Mouse (Mus musculus): Measurements from ENCODE around the gene Bcr.

The Bcr gene

DNA sequence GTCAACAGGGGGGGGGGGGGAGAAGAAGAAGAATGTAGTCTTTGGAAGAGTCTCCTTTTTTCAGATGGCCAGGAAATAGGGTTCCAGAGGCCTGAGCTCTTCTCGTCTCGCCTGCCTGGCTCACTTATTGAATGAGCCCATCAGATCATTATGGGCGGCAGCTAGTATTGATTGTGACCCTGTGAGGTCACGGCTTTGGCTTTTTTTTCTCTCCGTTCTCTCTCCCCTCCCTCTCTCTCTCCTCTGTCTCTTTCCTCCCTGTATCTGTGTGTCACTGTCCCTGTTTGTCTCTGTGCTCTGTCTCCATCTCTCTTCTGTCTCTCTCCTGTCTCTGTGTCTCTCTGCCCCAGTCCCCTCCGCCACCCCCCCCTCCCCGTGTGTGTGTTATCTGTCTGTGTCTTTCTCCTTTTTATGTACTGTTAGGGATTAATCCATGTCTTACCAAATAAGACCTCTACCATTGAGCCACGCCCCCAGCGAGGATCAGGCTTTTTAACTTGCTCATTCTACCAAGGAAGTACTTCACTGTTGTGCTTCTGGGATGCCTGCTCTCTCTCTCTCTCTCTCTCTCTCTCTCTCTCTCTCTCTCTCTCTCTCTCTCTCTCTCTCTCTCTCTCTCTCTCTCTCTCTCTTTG lies 1.5 kb upstream of the Bcr start:
- DNase-seq, result peak; percentile 52

DNA sequence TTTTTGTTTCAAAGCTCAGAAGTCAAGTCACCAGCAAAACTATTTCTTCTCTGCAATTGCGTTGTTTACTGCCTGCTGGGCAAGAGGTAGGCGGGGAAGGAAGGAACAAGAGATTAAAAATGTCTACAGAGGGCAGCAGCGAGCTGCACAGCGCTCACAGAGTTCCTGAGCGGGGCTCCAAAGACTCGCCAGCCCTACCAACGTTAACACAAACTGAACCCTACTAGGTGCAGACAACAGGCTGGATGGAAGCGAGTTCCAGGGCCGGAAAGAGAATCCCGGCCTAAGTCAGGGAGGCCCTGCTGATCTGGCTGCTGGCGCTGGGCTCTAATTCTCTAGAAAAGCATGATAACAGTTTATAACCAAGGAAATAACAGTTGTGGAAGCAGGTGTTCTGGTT lies 996 bp upstream of the Bcr start:
- peak; percentile 88 for DNase-seq

DNA sequence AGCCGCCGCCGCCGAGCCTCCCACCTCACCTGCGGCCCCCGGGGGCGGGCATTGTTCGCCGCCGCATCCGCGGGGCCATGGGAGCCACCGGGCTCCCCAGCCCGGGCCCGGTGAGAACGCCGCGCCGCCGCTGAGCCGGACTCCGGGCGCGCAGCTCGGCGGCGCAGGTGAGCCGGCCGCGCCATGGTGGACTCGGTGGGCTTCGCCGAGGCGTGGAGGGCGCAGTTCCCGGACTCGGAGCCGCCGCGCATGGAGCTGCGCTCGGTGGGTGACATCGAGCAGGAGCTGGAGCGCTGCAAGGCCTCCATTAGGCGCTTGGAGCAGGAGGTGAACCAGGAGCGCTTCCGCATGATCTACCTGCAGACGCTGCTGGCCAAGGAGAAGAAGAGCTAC lies 447 bp downstream of the Bcr start:
- DNase-seq, result peak; percentile 49

DNA sequence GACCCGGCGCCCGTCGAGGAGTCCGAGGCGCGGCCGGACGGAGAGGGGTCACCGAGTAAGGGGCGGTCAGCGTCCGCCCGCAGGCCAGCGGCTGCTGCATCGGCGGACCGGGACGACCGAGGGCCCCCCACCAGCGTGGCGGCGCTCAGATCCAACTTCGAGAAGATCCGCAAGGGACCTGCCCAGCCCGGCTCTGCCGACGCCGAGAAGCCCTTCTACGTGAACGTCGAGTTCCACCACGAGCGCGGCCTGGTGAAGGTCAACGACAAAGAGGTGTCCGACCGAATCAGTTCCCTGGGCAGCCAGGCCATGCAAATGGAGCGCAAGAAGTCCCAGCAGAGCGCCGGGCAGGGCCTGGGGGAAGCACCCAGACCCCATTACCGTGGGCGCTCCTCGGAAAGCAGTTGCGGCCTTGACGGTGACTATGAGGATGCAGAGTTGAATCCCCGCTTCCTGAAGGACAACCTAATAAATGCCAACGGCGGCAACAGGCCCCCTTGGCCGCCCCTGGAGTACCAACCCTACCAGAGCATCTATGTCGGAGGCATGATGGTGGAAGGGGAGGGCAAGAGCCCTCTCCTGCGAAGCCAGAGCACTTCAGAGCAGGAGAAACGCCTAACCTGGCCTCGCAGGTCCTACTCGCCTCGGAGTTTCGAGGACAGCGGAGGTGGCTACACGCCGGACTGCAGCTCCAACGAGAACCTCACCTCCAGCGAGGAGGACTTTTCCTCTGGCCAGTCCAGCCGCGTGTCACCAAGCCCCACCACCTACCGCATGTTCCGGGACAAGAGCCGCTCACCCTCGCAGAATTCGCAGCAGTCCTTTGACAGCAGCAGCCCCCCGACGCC lies 1.2 kb downstream of the Bcr start:
- DNase-seq, result peak; percentile 38

DNA sequence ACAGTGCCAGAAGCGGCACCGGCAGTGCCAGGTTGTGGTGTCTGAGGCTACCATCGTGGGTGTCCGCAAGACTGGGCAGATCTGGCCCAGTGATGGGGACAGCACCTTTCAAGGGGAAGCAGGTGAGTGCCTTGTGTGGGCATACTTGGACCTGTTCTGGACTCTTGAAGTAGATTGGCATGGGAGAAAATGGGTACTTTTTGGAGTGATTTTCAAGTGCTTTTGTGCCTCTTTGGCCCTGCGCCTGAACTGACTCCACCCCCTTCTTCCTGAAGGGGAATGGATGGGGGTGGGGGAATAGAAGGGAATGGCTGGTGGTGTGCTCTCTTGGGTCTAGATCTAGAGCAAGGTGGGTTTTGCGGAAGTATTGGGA lies 1.8 kb downstream of the Bcr start:
- peak; percentile 27 for DNase-seq

DNA sequence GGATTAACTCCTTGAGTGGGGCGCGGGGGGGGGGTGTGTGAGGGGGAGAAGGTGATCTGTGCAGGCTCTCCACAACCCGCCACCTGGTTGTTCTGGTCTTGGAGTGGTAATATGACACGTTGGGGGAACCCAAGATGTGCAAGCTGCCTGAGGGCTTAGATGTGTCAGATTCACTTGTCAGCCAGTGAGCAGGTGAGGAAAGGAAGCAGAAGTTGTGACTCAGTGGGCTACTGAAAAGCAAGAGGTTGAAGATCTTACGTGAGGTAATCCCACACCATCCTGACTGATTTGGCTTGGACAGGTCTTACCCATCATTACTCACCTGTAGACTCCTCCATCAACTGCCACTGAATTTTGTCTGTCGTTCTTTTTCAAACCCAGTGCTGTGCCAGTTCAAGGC lies 2.2 kb downstream of the Bcr start:
- DNase-seq, result no peak

DNA sequence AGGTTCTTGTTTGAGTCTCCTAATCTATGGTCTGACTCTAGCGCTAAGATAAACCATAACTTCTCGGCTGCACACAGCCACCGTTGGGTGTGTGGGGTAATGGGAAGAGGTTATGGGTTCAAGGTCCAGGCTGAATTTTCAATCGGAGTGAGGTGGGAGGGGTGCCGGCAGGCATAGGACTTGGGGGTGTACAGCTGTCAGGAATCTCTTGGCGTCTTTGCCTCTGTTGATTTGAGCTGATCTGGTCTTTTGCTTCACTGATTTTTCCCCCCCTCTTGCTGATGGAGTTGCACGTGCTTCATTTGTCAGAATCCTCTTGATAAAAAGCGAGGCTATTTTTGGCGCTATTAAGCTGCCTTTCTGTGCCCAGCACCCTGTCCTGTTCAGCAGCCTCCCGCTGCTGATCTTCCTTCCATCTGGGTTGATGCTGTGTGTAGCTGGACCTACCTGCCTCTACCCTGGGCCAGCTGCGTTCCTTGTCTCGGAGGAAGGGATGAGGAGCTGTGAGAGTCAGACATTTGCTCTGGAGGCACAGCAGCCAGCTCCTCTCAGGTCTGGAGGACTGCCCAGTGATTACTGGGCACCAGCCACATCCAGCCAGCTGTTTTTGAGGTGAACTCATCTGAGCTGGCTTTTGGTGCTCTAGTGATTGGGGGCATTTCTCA lies 3.0 kb downstream of the Bcr start:
- DNase-seq, result no peak

DNA sequence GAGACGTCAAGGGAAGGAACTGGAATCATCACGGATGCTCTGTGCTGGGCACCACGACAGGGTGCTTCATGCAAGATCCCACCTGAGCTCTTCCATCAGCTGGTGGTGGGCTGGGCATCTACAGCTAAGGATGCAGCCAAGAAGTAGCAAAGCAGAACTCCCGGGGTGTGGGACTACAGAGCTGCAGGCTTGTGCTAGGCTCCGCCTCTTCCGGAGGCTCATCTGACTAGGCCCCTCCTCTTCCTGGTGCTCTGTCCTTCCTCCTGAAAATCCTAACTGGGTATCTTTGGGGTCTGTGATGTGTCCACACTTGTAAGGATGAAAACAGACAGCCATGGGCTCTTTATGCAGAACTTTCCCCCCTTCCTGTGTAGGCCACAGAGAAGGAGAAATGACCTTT lies 5.3 kb downstream of the Bcr start:
- DNase-seq, result no peak

DNA sequence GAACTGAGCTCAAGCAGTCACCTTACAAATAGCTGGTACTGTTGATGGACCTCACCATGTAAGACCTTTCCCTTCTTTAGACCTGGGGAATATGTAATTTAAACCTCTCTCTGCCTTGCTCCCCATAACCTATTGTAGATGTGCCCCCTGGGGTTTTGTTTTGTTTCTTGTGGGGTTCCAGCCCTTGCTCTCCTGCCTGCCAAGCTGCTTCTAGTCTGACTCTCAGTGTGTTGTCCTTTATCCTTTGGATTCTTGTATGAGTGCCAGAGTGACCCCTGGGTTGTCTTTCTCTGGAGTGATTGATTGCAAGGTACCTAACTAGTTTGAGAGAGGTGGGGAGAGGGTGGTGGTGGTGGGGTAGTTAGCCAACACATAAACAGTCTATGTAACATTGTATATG lies 7.1 kb downstream of the Bcr start:
- DNase-seq, result no peak

DNA sequence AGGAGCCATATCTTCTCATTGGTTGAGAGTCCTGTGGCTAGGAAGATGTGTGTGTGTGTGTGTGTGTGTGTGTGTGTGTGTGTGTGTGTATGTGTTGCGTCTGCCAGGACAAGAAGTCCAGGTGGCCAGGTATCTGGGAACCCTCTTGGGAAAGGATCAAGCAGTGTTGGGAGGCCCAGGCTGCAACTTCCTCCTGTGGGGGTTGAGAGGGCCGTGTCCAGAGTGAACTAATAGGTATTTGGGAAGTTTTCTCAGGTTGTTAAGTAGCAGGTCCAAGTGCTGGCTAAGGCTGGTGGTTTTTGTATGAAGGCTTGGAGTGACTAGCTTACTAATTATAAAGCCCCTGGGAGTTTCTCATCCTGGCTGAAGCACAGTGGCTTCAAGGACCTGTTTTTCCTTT lies 7.7 kb downstream of the Bcr start:
- DNase-seq, result no peak

DNA sequence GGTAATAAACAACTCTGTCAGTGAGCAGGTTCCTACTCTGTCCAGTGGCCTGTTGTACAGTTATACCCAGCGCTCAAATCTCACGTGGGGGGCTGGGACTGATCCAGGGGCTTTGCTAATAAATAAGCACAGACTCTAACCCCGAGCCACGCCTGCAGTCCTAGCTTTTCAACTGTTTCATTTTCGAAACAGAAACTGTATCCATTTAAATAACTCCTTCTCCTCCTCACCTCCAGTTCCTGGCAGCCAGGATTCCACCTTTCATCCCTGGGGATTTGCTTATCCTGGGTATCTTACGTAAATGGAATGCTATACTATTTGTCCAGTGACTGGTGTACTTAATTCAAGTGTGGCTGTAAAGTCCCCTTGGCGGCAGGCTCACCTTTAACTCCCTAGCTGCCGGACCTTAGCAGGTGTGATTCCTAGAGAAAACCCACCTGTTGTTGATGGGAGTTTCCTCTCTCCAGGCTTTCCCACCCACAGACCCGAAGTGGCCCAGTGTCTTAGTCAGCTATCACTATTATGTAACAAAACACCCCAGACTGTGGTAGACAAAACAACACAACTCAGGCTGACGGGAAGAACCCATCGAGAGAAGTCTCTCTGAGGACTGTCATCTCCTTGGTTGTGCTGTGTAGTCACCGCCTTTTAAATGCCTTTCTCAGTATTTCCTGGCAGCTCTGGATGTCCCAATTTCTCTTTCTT lies 8.4 kb downstream of the Bcr start:
- DNase-seq, result no peak

DNA sequence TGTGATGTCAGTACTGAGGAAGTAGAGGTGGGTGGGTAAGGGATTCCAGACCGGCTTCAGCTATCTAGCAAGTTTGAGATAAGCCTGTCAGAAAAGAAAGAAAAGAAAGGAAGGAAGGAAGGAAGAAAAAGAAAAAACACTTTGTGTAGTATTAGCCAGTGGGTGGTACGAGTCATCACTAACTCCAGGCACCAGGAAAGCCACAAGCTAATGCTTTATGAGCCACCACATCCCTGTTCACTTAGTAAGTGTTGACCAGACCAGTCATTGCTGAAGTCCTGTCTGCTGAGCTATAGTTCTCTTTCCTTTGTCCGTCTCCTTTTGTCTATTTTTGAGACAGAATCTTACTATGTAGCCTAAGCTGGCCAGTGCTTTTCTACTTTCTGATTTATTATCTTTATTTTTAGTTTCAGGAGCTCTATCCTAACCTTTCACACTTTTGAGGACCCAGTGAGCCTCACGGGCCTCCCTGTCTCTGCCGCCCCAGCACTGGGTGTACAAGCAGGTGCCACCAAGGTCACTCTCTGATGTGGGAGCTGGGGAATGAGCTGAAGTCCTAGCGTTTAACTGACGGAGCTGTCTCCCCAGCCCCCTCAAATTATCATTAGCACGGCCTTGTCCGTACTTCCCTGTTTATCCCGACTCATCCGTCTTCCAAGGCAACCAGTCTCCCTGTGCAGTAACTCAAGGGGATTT lies 10.0 kb downstream of the Bcr start:
- no peak for DNase-seq

DNA sequence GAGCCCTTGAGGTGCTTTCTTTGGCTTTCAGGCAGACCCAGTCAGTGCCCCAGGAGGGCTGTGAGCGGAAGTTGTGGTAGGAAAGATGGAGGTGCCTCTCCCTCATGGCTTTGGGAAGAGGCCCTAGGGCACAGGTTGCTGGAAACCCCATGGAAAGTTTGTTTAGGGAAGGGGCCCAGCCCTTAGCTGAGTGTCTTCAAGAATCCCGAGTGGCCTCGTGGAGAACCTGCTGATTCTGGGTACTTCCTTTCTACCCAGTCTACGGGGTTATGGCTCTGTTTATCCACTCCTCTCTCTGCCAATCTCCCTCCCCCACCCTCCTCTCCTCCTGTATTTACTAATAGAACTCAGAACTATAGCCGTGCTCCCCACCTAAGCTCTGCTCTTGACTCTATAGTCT lies 15.3 kb downstream of the Bcr start:
- DNase-seq, result no peak

DNA sequence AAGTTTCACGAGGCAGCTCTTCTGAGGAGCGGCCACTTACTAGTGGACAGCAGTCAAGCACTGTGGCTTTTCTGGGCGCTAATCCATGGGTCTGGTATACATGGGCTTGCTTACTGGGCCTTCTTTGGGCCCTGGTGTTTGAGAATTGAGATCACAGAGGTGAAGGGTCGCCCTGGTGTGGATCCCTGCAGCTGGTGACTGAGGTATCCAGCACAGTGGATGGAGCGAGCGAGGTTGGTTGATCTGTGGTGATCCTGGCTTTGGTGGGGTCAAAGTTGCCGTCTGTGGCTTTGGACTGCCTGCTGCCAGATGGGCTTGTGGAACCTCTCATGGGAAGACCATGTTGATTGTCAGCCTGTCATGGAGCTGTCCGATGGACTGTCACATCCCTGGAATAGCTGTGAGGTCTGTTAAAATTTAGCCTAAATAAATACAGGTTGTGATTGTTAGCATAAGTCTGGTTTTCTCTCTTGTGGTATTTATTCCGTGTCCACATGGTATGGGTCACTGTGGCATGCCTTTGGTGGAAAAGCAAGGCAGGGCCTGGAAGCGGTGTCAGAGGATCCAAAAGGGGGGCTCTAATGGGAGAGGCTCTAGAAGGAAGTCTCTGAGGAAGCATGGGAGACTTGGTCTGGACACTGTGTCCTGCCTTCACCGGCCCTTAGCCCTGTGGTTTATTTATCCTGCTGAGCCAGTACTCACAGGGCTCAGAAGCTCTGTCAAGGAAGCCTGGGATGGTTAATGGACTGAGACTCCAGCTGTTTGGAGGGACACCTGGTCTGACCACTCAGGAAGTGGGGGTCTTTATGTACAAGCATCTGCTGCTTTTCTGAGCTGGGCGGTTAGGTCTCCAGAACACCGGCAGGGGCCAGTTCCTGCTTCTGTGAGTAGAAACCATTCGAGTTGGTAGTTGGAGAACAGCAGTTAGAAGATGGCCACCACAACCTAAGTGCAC lies 18.1 kb downstream of the Bcr start:
- DNase-seq, result no peak

DNA sequence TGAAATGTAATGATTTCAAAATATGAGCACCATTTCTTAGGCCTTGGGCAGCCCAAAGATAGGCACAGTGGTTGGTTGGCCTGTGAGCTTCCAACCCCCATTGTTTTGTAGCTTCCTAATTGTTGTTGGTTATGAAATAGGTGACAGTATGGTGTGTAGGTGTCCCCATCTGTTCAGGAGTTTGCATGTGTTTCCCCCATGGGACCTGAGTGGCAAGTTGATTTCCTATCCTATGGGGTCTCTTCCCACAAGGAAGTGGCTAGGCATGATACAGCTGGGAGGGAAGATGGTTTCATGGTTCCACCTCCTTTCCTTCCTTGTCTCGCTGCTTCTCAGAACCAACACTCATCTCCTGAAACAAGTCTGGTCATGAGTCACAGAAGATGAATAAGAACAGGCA lies 24.9 kb downstream of the Bcr start:
- no peak for DNase-seq

DNA sequence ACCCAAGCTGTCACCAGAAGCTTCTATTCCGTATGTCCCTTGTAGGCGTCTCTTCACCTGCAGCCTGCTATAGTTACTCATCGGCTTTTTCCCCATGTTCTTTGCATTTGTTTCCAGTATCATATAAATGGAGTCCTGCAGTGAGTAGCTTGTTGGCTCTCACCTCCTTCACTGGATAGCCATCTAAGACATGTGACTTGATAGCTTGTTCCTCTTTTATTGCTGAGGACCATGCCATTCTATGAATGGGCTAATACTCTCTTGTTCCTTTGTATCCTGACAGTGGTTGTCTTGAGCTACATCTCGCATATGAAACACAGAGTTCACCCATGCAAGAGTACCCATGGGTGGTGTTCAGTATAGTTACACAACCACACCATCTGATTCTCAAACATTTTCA lies 28.1 kb downstream of the Bcr start:
- DNase-seq, result no peak

DNA sequence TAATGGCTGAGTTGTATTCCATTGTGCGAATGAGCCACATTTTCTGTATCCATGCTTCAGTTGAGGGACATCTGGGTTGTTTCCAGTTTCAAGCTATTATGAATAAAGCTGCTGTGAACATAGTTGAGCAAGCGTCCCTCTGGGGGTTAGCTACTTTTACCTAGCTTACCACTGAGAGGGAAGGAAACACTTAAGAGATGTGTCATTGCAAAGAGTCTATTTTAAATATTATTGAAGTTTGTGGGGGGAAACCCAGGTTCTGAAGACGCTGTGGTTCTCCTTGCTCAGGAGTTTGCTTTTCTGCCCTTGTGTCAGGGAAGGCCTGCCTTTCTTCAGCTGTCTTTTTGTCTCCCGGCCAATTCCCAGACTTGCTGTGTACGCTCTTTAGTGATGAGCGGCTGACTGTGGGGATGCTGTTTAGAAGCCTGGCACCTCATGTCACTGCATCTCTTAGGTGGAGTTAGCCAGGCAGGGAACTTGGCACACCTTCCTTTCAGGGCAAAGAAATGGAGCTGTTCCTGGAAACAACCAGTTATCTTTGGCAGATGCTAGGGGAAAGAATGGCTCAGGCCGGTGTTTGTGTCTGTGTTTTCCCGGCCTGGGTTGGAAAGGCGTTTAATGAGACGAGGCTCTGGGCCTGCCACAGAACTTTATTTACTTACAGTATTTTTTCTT lies 31.2 kb downstream of the Bcr start:
- DNase-seq, result no peak

DNA sequence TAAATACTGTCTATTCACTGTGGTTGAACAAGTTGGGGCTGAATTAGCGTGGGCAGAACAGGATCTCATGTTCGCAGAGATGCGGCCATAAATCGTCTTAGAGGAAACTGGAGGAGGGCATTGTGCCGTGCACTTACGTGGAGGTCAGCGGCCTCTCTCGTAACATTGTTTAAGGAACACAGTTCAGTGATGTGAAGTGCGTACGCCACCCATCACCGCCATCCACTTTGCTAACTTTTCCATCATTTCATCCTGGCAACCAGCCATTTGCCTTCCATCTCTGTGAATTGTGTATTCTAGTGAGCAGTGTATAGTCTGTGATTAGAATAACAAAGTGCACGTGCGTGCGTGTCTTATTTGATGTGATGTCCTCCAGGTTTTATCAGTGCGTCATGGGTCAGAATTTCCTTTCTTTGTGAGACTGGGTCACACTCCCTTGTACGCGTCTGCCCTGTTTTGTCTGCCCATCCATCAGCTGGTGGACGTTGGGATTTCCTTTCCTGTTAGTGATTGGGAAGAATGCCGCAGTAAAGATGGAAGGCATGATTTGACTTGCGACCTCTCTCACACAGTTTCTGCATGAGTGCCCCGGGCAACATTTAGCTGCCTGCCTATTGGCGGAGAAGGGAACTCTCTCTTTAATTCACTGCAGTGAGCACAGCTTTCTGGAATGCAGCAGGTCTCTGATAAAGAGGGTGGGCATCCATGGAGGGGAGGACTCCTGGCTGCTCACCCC lies 33.0 kb downstream of the Bcr start:
- DNase-seq, result peak; percentile 60

DNA sequence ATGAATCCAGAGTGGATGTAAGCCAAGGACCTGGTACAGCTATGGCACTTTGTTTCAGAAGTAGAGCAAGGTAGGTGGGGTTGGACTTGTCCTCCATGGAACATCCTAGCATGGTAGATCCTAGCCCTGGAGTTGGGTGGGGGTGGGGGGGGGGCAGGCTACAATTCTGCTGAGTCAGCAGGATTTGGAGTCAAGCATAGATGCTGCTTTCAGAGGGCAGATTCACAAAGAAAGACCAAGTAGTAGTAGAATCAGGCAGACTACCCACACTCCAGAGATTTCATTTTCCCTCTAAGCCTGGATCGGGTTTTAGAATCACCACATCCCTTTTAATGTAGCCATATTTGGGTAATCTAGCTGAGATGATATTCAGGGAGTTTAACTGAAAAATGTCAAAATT lies 33.9 kb downstream of the Bcr start:
- no peak for DNase-seq

DNA sequence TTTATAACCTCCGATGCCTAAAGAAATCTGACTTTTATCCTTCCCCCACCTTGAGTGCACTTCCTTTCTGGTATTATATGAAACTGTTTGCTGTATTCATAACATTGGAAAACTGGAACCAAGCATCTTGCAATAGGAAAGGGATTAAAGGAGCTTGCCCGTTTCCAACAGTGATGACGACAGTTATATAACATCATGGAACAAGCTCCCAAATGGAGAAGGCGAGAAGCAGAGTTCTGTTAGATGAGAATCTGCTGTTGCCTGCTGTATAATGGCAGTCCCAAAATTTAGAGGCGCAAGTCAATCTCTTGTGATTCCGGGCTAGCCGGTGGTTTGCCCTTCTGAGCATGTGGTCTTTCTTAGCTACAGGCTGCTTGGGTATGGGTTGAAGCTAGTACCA lies 34.8 kb downstream of the Bcr start:
- no peak for DNase-seq
